Mouse (Mus musculus): ENCODE results near the gene Cfi.

Cfi gene

GRCm38 (mm10) chr3:129835388-129835934 is at the start of gene Cfi:
Gene Cfi (plus strand): TSS chr3:129835884.
- no peak for TF ChIP-seq CTCF (conservative IDR thresholded peaks at IDR 0.05; ENCODE audit: low read length)
- TF ChIP-seq POU5F1 (IDR thresholded peaks at IDR 0.05; ENCODE audit: borderline replicate concordance, low read length), result no peak
- TF ChIP-seq NANOG (IDR thresholded peaks at IDR 0.05; ENCODE audit: borderline replicate concordance, low read length), result no peak
- Histone ChIP-seq H3K36me3 (ENCODE audit: insufficient read depth, low read length) (no peaks in the 10 kb centered on the region), H3K27me3 (ENCODE audit: insufficient read depth, low read length) (0 out of 2 replicates have a peak, but pooled peaks cover 3% of the 10 kb centered on the region)

GRCm38 (mm10) chr3:129793801-129794200 is 41.9 kb upstream of the Cfi start:
- Histone ChIP-seq H3K4me3 (replicated peaks; ENCODE audit: low read length) (no peak overlapping the region), H3K9me3 (ENCODE audit: low read length) (no peaks in the 10 kb centered on the region), H3K36me3 (ENCODE audit: insufficient read depth, low read length) (no peaks in the 10 kb centered on the region), H3K27me3 (ENCODE audit: insufficient read depth, low read length) (0 out of 2 replicates have a peak, but pooled peaks cover 2% of the 10 kb centered on the region), H3K4me1 (replicated peaks; ENCODE audit: low read depth, low read length) (0 out of 2 replicates have a peak, but pooled peaks cover under 1% of the 10 kb centered on the region)
- TF ChIP-seq NANOG (IDR thresholded peaks at IDR 0.05; ENCODE audit: borderline replicate concordance, low read length), result no peak
- TF ChIP-seq POU5F1 (IDR thresholded peaks at IDR 0.05; ENCODE audit: borderline replicate concordance, low read length), result no peak
- TF ChIP-seq CTCF (conservative IDR thresholded peaks at IDR 0.05; ENCODE audit: low read length), result no peak

More at GRCm38 (mm10) chr3:129835388-129835934, at the start of gene Cfi:
- peaks cover 22% of the 10 kb centered on the region for H3K4me1 ChIP-seq (replicated peaks; ENCODE audit: low read depth, low read length)
- no peaks in the 10 kb centered on the region for H3K9me3 ChIP-seq (ENCODE audit: low read length)
- no peak within 1 kb of the TSS for H3K4me3 ChIP-seq (replicated peaks; ENCODE audit: low read length)

DNA sequence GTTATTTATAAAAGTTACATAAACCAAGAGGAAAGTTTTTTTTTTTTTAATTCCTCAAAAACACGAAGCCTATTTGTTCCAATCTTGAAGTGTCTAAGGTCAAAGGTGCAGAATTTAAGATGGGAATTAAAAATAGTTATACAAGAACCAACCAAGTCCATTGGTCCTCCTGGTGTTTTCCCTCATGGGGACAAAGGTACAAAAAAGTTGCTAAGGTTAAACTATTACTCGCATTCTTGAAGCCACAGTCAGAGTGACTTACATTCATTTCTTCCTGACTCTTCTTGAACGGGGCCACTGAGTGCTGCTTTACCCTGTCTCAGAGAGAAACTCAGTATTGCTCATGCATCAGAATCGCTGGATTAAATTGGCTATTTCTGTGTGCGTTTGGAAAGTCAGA is 38.3 kb upstream of the Cfi start:
- Histone ChIP-seq H3K36me3 (ENCODE audit: insufficient read depth, low read length) (no peaks in the 10 kb centered on the region), H3K4me1 (replicated peaks; ENCODE audit: low read depth, low read length) (no peaks in the 10 kb centered on the region), H3K27me3 (ENCODE audit: insufficient read depth, low read length) (0 out of 2 replicates have a peak, but pooled peaks cover 2% of the 10 kb centered on the region), H3K9me3 (ENCODE audit: low read length) (no peaks in the 10 kb centered on the region), H3K4me3 (replicated peaks; ENCODE audit: low read length) (no peak overlapping the region)
- no peak for TF ChIP-seq CTCF (conservative IDR thresholded peaks at IDR 0.05; ENCODE audit: low read length)
- no peak for TF ChIP-seq POU5F1 (IDR thresholded peaks at IDR 0.05; ENCODE audit: borderline replicate concordance, low read length)
- no peak for TF ChIP-seq NANOG (IDR thresholded peaks at IDR 0.05; ENCODE audit: borderline replicate concordance, low read length)

- Histone ChIP-seq H3K36me3 (ENCODE audit: insufficient read depth, low read length) (no peaks in the 10 kb centered on the region), H3K4me3 (replicated peaks; ENCODE audit: low read length) (no peak overlapping the region), H3K9me3 (ENCODE audit: low read length) (no peaks in the 10 kb centered on the region), H3K27me3 (ENCODE audit: insufficient read depth, low read length) (0 out of 2 replicates have a peak, but pooled peaks cover 1% of the 10 kb centered on the region), H3K4me1 (replicated peaks; ENCODE audit: low read depth, low read length) (no peaks in the 10 kb centered on the region)
- TF ChIP-seq CTCF (conservative IDR thresholded peaks at IDR 0.05; ENCODE audit: low read length) (no peak), POU5F1 (IDR thresholded peaks at IDR 0.05; ENCODE audit: borderline replicate concordance, low read length) (no peak), NANOG (IDR thresholded peaks at IDR 0.05; ENCODE audit: borderline replicate concordance, low read length) (no peak)
These were observed 37.1 kb upstream of the Cfi start for GRCm38 (mm10) chr3:129798551-129798950.

- Histone ChIP-seq H3K4me3 (replicated peaks; ENCODE audit: low read length) (no peak overlapping the region), H3K27me3 (ENCODE audit: insufficient read depth, low read length) (no peaks in the 10 kb centered on the region), H3K9me3 (ENCODE audit: low read length) (no peaks in the 10 kb centered on the region), H3K36me3 (ENCODE audit: insufficient read depth, low read length) (no peaks in the 10 kb centered on the region), H3K4me1 (replicated peaks; ENCODE audit: low read depth, low read length) (no peaks in the 10 kb centered on the region)
- TF ChIP-seq POU5F1 (IDR thresholded peaks at IDR 0.05; ENCODE audit: borderline replicate concordance, low read length), result no peak
- no peak for TF ChIP-seq NANOG (IDR thresholded peaks at IDR 0.05; ENCODE audit: borderline replicate concordance, low read length)
These were observed 36.7 kb upstream of the Cfi start for GRCm38 (mm10) chr3:129799011-129799410.

GRCm38 (mm10) chr3:129803765-129804164 is 31.9 kb upstream of the Cfi start, which contains the start of gene Lrit3:
Gene Lrit3 (minus strand): TSS chr3:129804030.
- H3K36me3 ChIP-seq (ENCODE audit: insufficient read depth, low read length), result no peaks in the 10 kb centered on the region
- no peak for TF ChIP-seq POU5F1 (IDR thresholded peaks at IDR 0.05; ENCODE audit: borderline replicate concordance, low read length)
- TF ChIP-seq CTCF (conservative IDR thresholded peaks at IDR 0.05; ENCODE audit: low read length), result no peak
- no peak for TF ChIP-seq NANOG (IDR thresholded peaks at IDR 0.05; ENCODE audit: borderline replicate concordance, low read length)
- H3K9me3 ChIP-seq (ENCODE audit: low read length), result no peaks in the 10 kb centered on the region
- no peaks in the 10 kb centered on the region for H3K27me3 ChIP-seq (ENCODE audit: insufficient read depth, low read length)
- H3K4me3 ChIP-seq (replicated peaks; ENCODE audit: low read length), result no peak within 1 kb of the TSS
- no peaks in the 10 kb centered on the region for H3K4me1 ChIP-seq (replicated peaks; ENCODE audit: low read depth, low read length)

DNA sequence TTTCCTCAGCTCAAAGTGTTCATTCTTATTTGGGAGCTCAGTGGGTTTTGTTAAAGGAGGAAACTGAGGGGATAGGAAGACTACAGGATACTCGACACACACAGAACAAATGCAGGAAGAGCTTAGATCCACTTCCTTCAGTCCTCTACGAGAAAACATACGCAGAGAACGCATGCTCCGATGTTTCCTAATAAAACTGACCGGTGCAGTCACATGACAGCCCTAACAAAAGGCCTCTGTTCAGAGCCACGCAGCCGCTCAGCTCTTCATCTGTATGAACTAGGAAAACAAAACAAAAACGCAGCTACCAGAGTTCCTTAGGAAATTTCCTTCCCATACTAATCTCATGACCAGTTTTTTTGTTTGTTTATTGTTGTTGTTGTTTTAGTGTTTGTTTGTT is 14.8 kb upstream of the Cfi start:
- peaks cover 45% of the 10 kb centered on the region for H3K36me3 ChIP-seq (ENCODE audit: insufficient read depth, low read length)
- H3K27me3 ChIP-seq (ENCODE audit: insufficient read depth, low read length), result no peaks in the 10 kb centered on the region
- no peaks in the 10 kb centered on the region for H3K9me3 ChIP-seq (ENCODE audit: low read length)
- H3K4me3 ChIP-seq (replicated peaks; ENCODE audit: low read length), result no peak overlapping the region
- no peaks in the 10 kb centered on the region for H3K4me1 ChIP-seq (replicated peaks; ENCODE audit: low read depth, low read length)
- no peak for TF ChIP-seq NANOG (IDR thresholded peaks at IDR 0.05; ENCODE audit: borderline replicate concordance, low read length)
- no peak for TF ChIP-seq CTCF (conservative IDR thresholded peaks at IDR 0.05; ENCODE audit: low read length)
- TF ChIP-seq POU5F1 (IDR thresholded peaks at IDR 0.05; ENCODE audit: borderline replicate concordance, low read length), result no peak

GRCm38 (mm10) chr3:129821736-129822135 is 13.9 kb upstream of the Cfi start:
- no peak for TF ChIP-seq CTCF (conservative IDR thresholded peaks at IDR 0.05; ENCODE audit: low read length)
- TF ChIP-seq NANOG (IDR thresholded peaks at IDR 0.05; ENCODE audit: borderline replicate concordance, low read length), result no peak
- TF ChIP-seq POU5F1 (IDR thresholded peaks at IDR 0.05; ENCODE audit: borderline replicate concordance, low read length), result no peak
- Histone ChIP-seq H3K9me3 (ENCODE audit: low read length) (no peaks in the 10 kb centered on the region), H3K36me3 (ENCODE audit: insufficient read depth, low read length) (peaks cover 54% of the 10 kb centered on the region), H3K4me1 (replicated peaks; ENCODE audit: low read depth, low read length) (0 out of 2 replicates have a peak, but pooled peaks cover 1% of the 10 kb centered on the region), H3K27me3 (ENCODE audit: insufficient read depth, low read length) (no peaks in the 10 kb centered on the region), H3K4me3 (replicated peaks; ENCODE audit: low read length) (no peak overlapping the region)

Data from E14TG2a.4 (cell line).